Mouse (Mus musculus): ENCODE data around the gene 0610009B22Rik. TPM values are rescaled to one million over a fixed set of nuclear protein-coding genes. Genes with fewer than 3 reads are reported as not detected.
A peak's percentile ranks its signal among the peaks of the same experiment; 100 is the strongest.
"Not testable (repeated sequence)": the region's sequence is repeated elsewhere in the genome, so short reads cannot be mapped to it uniquely, and the experiment has no call there.

0610009B22Rik gene
- total RNA-seq (2021): 10 to 100 TPM; 45.0 to 47.4 TPM
- long read RNA-seq, experiment 1, transcript 0610009B22Rik-201 (2 exons, 813 nt): major isoform, 48 of 57 reads
- long read RNA-seq, experiment 1, partial matches to known transcripts: 0 of 57 reads
- long read RNA-seq, experiment 1, other reads (novel, unspliced or antisense): 8 of 57 reads
- long read RNA-seq, experiment 2, transcript 0610009B22Rik-201 (2 exons, 813 nt): major isoform, 38 of 43 reads
- long read RNA-seq, experiment 2, partial matches to known transcripts: 0 of 43 reads
- long read RNA-seq, experiment 2, other reads (novel, unspliced or antisense): 5 of 43 reads

GRCm38 (mm10) chr11:51688330-51689328, at the start of gene 0610009B22Rik:
0610009B22Rik (minus strand) TSS chr11:51688874.
- DNase-seq: peak; percentile 99 to 100

- DNase-seq: not testable (repeated sequence)
These were observed 45.5 kb upstream of the 0610009B22Rik start for GRCm38 (mm10) chr11:51734218-51734617.

- no peak for DNase-seq
These were observed 44.2 kb upstream of the 0610009B22Rik start for GRCm38 (mm10) chr11:51732883-51733282.

- DNase-seq: no peak
These were observed 32.4 kb upstream of the 0610009B22Rik start for GRCm38 (mm10) chr11:51721066-51721465.

GRCm38 (mm10) chr11:51707080-51707479, 18.4 kb upstream of the 0610009B22Rik start:
- no peak for DNase-seq

GRCm38 (mm10) chr11:51706451-51706850, 17.8 kb upstream of the 0610009B22Rik start:
- no peak for DNase-seq

- DNase-seq: peak; percentile 4 to 18
These were observed 14.8 kb upstream of the 0610009B22Rik start for GRCm38 (mm10) chr11:51703379-51703998.

GRCm38 (mm10) chr11:51702831-51703230, 14.2 kb upstream of the 0610009B22Rik start:
- DNase-seq: no peak

GRCm38 (mm10) chr11:51694984-51695383, 6.3 kb upstream of the 0610009B22Rik start:
- DNase-seq: no peak

- DNase-seq: not testable (repeated sequence)
These were observed 1.9 kb upstream of the 0610009B22Rik start for GRCm38 (mm10) chr11:51690597-51690996.

GRCm38 (mm10) chr11:51689343-51689742, 669 bp upstream of the 0610009B22Rik start:
- DNase-seq: no peak

- no peak for DNase-seq
These were observed 6.7 kb downstream of the 0610009B22Rik start for GRCm38 (mm10) chr11:51681976-51682374.

GRCm38 (mm10) chr11:51681324-51681975, 7.2 kb downstream of the 0610009B22Rik start:
- peak; percentile 88 to 95 for DNase-seq

- no peak for DNase-seq
These were observed 9.2 kb downstream of the 0610009B22Rik start for GRCm38 (mm10) chr11:51679466-51679865.

GRCm38 (mm10) chr11:51677737-51678418, 10.8 kb downstream of the 0610009B22Rik start:
- no peak for DNase-seq

GRCm38 (mm10) chr11:51675386-51675785, 13.3 kb downstream of the 0610009B22Rik start:
- no peak for DNase-seq

- no peak for DNase-seq
These were observed 15.4 kb downstream of the 0610009B22Rik start for GRCm38 (mm10) chr11:51673291-51673690.

- no peak for DNase-seq
These were observed 17.3 kb downstream of the 0610009B22Rik start for GRCm38 (mm10) chr11:51671376-51671775.

- no peak for DNase-seq
These were observed 17.8 kb downstream of the 0610009B22Rik start for GRCm38 (mm10) chr11:51670846-51671245.

- not testable (repeated sequence) for DNase-seq
These were observed 23.9 kb downstream of the 0610009B22Rik start for GRCm38 (mm10) chr11:51664747-51665146.

GRCm38 (mm10) chr11:51662632-51663031, 26.0 kb downstream of the 0610009B22Rik start:
- DNase-seq: no peak
